Mouse (Mus musculus) megakaryocyte-erythroid progenitor cell, adult 5-6 weeks (primary cell): Measurements from ENCODE around the gene Gm10447. TPM values are rescaled to one million over a fixed set of nuclear protein-coding genes. Genes with fewer than 3 reads are reported as not detected.
A peak's percentile ranks its signal among the peaks of the same experiment; 100 is the strongest.
"Not testable (repeated sequence)": the region's sequence is repeated elsewhere in the genome, so short reads cannot be mapped to it uniquely, and the experiment has no call there.

Experiments used
- ATAC-seq: replicated peaks from 2 replicates; pipeline ENCODE4 v1.8.0; 2016; ENCODE audit warnings: mild to moderate bottlenecking, inconsistent platforms; ENCODE audit not compliant: severe bottlenecking, poor library complexity, low FRiP score, low TSS enrichment
- total RNA-seq, 2 experiments: library from RNA; stranded (forward) in 1 of 2; stranded (reverse) in 1 of 2; fragments of 200-1000, 215-1000 nt in 1 of 2; fragments of >200 nt in 1 of 2; fragmentation: Nextera tagmentation in 1 of 2; gene quantifications; 2 replicates each; pipeline ENCODE4 v1.2.3; 2014 to 2017

Gene Gm10447
- total RNA-seq, 2 experiments from 2014 or later: not detected

- no peak for ATAC-seq
Observed at GRCm38 (mm10) chr11:53450070-53450705, 6.7 kb downstream of the Gm10447 start.

GRCm38 (mm10) chr11:53448529-53448928 lies 8.4 kb downstream of the Gm10447 start:
- no peak for ATAC-seq

- ATAC-seq: no peak
Observed at GRCm38 (mm10) chr11:53447996-53448395, 8.9 kb downstream of the Gm10447 start.

- ATAC-seq: no peak
Observed at GRCm38 (mm10) chr11:53446183-53446582, 10.7 kb downstream of the Gm10447 start.

GRCm38 (mm10) chr11:53445562-53445961 lies 11.3 kb downstream of the Gm10447 start:
- ATAC-seq: no peak

- ATAC-seq: no peak
Observed at GRCm38 (mm10) chr11:53443861-53444260, 13.0 kb downstream of the Gm10447 start.

GRCm38 (mm10) chr11:53441921-53442320 lies 15.0 kb downstream of the Gm10447 start:
- ATAC-seq: peak; percentile 67

GRCm38 (mm10) chr11:53436338-53436737 lies 20.6 kb downstream of the Gm10447 start:
- no peak for ATAC-seq

- no peak for ATAC-seq
Observed at GRCm38 (mm10) chr11:53435504-53435903, 21.4 kb downstream of the Gm10447 start.

GRCm38 (mm10) chr11:53433057-53433456 lies 23.9 kb downstream of the Gm10447 start:
- no peak for ATAC-seq

- peak; percentile 46 for ATAC-seq
Observed at GRCm38 (mm10) chr11:53431347-53432056, 25.4 kb downstream of the Gm10447 start.

GRCm38 (mm10) chr11:53430670-53431346 lies 26.1 kb downstream of the Gm10447 start, which contains the start of the genes Uqcrq and Gdf9:
Gene Uqcrq, minus strand, starts transcription at chr11:53430831.
Gene Gdf9, plus strand, starts transcription at chr11:53431023.
- ATAC-seq: peak; percentile 85

GRCm38 (mm10) chr11:53430300-53430669 lies 26.6 kb downstream of the Gm10447 start:
- peak; percentile 24 for ATAC-seq

GRCm38 (mm10) chr11:53429182-53429581 lies 27.7 kb downstream of the Gm10447 start:
- no peak for ATAC-seq

GRCm38 (mm10) chr11:53428716-53429057 lies 28.2 kb downstream of the Gm10447 start:
- ATAC-seq: no peak

GRCm38 (mm10) chr11:53427993-53428715 lies 28.8 kb downstream of the Gm10447 start:
- ATAC-seq: no peak

- not testable (repeated sequence) for ATAC-seq
Observed at GRCm38 (mm10) chr11:53426914-53427313, 30.0 kb downstream of the Gm10447 start.

GRCm38 (mm10) chr11:53425711-53426255 lies 31.1 kb downstream of the Gm10447 start:
- ATAC-seq: no peak

- ATAC-seq: no peak
Observed at GRCm38 (mm10) chr11:53425251-53425650, 31.7 kb downstream of the Gm10447 start.

- ATAC-seq: no peak
Observed at GRCm38 (mm10) chr11:53424826-53425225, 32.1 kb downstream of the Gm10447 start.
